Mouse (Mus musculus): Measurements from ENCODE around the gene Arid3c. TPM values are rescaled to one million over a fixed set of nuclear protein-coding genes. Genes with fewer than 3 reads are reported as not detected.

The Arid3c gene
- polyA plus RNA-seq (2012; rRNA removed; ENCODE audit: low replicate concordance): not detected in 2 replicates

DNA sequence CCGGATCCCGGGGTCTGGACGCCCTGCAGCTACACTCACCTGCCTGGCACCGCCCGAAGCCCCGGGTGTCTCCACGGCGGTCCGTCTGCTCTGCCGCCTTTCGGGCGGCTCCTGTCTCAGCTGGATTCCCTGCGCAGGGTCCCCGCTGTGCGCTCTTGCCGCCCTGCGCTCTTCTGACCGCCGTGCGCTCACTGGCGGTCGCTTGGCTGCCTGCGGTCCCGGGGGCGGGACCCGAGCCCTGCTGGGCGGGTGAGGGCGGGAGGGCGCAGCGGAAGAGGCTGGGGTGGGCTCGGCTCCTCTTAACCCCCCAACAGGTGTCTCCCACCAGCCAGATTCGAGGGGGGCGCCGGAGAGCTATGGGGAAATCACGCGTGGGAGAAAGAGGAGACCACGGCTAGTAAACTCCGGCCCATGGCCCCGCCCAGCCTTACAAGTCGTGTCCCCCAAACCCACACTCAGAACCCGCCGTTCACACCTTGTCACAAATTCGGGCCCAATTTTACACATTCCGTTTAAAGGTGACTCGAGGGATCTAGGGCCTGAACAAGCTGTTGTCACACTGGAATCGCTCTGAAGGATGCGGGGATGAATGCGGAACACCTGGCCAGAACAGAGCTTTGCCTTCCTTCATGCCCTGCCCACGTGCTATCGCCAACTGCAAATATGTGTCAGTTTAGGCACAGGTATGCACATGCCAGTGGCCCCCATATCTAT is at the start of gene Arid3c:
Gene Arid3c (minus strand): TSS at position 91 of the 714 bp plus-strand sequence.

DNA sequence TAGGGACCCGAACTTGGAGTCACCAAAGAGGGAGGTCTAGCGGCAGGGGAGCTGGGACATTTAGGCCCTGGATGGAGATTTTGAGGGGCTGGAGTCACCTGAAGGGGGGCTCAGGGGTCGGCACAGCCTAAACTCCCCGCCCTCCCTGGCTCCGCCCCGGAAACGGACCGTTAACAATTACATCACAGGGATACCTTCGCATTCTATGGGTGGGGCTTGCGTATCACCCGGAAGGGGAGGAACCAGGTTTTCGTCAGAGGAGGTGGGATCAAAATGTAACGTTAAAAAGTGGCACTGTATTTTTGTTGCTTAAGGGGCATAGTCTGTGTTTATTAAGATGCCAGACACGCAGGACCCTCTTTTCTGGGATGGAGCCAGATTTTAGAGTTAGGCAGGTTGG is 43.1 kb upstream of the Arid3c start, which contains the start of gene Ccl27a:
Gene Ccl27a (minus strand): TSS at position 246 of the 400 bp plus-strand sequence.

DNA sequence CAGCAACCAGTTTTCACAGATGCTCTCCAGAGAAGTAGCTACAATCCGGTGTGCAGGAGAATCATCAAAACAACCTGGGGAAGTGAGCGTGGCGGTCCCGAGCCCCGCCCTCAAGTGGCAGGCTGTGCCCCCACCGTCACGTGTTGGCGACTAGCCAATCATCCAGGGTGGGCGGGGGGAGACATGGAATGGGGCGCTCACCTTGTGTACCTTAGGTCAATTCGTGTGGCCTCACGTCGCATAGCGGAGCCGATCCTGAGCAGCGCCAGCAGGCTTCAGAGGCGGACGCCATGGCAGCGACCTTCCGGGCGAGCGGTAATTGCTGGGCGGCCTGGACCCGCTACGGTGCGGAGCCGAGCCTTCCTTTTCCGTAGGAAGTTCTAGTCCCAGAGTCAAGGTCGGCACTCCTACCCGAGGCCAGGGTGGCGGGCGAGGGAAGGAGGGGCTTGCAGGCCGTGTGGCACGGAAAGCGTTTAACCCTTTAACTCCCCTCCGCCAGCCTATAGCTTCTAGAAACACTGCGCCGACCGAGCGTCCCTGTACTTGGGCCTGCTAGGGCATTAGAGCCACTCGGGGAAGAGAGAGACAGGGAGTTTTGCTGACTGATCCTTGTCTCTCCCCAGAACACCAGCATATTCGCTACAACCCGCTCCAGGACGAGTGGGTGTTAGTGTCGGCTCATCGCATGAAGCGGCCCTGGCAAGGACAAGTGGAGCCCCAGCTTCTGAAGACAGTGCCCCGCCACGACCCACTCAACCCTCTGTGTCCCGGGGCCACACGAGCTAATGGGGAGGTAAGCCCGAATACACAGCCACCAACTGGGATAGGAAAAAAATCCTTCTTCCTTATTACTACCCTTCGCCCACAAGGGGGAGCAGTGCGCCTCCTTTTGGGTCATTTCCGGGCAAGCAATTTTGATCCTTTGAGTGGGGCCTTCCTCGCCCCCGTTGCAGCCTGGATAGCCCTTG is 24.7 kb upstream of the Arid3c start, which contains the start of gene Sigmar1:
Gene Sigmar1 (minus strand): TSS at position 820 of the 968 bp plus-strand sequence.

GRCm38 (mm10) chr4:41754797-41755337 is 23.9 kb upstream of the Arid3c start, which contains the start of gene Galt:
Gene Galt, plus strand, starts transcription at chr4:41755228.

GRCm38 (mm10) chr4:41722918-41723351 is 8.0 kb downstream of the Arid3c start, which contains the start of gene Dctn3:
Gene Dctn3, minus strand, starts transcription at chr4:41723170.

DNA sequence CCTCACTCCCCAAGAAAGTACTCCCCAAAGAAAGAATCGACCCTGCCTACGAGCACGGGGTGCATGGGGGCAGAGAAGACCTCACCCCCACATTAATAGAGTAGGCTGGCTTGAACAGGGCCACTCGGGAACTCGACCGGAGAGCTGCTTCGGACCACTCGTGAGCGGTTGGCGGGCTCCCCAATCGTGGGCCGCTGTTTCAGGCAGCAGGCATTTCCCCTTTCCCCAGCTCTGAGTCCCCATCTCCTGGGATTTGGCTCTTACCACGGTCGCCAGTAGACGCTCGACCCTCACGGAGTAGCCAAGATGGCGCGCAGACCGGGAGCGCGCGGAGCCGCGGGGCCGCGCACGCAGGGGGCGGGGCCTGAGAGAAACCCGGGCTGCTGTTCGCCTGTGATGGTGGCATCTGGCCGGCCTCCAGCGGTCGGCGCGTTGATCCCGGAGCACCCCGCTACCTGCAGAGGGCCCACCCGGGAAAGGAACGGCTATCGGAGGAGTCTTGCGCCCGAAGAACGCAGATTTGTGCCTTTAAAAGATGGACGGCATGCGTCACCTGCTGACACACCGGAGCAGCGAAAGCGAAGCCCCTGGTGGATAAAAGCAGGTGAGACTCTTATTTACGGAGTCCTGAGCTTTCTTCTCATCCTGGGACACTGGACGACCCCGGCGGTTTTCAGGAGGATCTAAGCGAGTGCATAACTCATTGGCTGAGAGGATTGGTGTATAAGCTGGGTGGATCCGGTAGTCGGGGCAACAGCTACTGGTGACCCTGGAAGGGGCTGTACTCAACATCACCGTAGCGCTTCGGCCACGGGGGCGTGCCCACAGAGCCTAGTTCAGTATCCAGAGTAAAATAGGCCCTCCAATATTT is 17.5 kb downstream of the Arid3c start, which contains the start of gene Rpp25l:
Gene Rpp25l (minus strand): TSS at position 338 of the 871 bp plus-strand sequence.

DNA sequence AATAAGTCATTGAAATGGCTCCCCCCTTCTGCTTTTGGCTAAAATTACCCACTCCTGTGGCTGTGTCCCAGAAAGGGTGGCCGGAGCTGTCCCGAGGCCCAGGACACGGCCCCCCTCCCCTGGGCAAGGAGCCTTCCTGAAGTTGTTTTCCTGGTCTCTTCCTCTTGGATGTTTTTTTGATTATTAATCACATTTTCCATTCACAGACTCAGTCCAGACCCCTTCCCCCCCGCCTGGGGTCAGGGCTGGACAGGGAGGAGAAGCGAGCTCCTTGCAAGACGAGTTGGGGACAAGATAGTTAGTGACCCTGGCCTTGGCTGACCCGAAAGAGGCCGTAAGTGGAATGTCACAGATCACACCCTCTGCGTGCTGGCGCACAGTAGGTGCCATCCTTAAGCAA is 31.2 kb downstream of the Arid3c start, which contains the start of gene Il11ra1:
Gene Il11ra1 (plus strand): TSS at position 207 of the 400 bp plus-strand sequence.

GRCm38 (mm10) chr4:41696930-41697841 is 33.8 kb downstream of the Arid3c start, which contains the start of gene Cntfr:
Gene Cntfr, minus strand, starts transcription at chr4:41697089.

Other genes with a start within 250 kb of the Arid3c start
- gene AI464131, start 228.1 kb downstream of the Arid3c start, polyA plus RNA-seq (2012; rRNA removed; ENCODE audit: low replicate concordance): 15.4 and 32.5 TPM in 2 replicates
- 0.27 TPM in 1 of 2 replicates, not detected in the other for gene 1110017D15Rik, start 213.8 kb downstream of the Arid3c start, polyA plus RNA-seq (2012; rRNA removed; ENCODE audit: low replicate concordance)
- 28.0 and 28.1 TPM in 2 replicates for gene Fam219a, start 161.6 kb downstream of the Arid3c start, polyA plus RNA-seq (2012; rRNA removed; ENCODE audit: low replicate concordance)
- 0.48 and 0.79 TPM in 2 replicates for gene Dnaic1, start 161.4 kb downstream of the Arid3c start, polyA plus RNA-seq (2012; rRNA removed; ENCODE audit: low replicate concordance)
- 11.0 and 13.5 TPM in 2 replicates for gene Enho, start 90.8 kb downstream of the Arid3c start, polyA plus RNA-seq (2012; rRNA removed; ENCODE audit: low replicate concordance)
- 2.4 and 3.0 TPM in 2 replicates for gene Cntfr, start 34.1 kb downstream of the Arid3c start, polyA plus RNA-seq (2012; rRNA removed; ENCODE audit: low replicate concordance)
- gene Il11ra1, start 31.2 kb downstream of the Arid3c start, polyA plus RNA-seq (2012; rRNA removed; ENCODE audit: low replicate concordance): 80.9 and 150 TPM in 2 replicates
- 35.2 and 49.7 TPM in 2 replicates for gene Rpp25l, start 17.6 kb downstream of the Arid3c start, polyA plus RNA-seq (2012; rRNA removed; ENCODE audit: low replicate concordance)
- gene Dctn3, start 8.0 kb downstream of the Arid3c start, polyA plus RNA-seq (2012; rRNA removed; ENCODE audit: low replicate concordance): 44.0 and 82.9 TPM in 2 replicates
- gene Galt, start 24.1 kb upstream of the Arid3c start, polyA plus RNA-seq (2012; rRNA removed; ENCODE audit: low replicate concordance): 66.8 and 101 TPM in 2 replicates
- 196 and 284 TPM in 2 replicates for gene Sigmar1, start 25.0 kb upstream of the Arid3c start, polyA plus RNA-seq (2012; rRNA removed; ENCODE audit: low replicate concordance)
- 42.2 and 56.4 TPM in 2 replicates for gene Ccl27a, start 43.1 kb upstream of the Arid3c start, polyA plus RNA-seq (2012; rRNA removed; ENCODE audit: low replicate concordance)
- gene Gm21541, start 172.5 kb upstream of the Arid3c start, polyA plus RNA-seq (2012; rRNA removed; ENCODE audit: low replicate concordance): 33.5 TPM in 1 of 2 replicates, not detected in the other
- 1.9 and 4.4 TPM in 2 replicates for gene Gm20878, start 210.4 kb upstream of the Arid3c start, polyA plus RNA-seq (2012; rRNA removed; ENCODE audit: low replicate concordance)
- gene Fam205a4, start 234.9 kb upstream of the Arid3c start, polyA plus RNA-seq (2012; rRNA removed; ENCODE audit: low replicate concordance): not detected in 2 replicates